Mouse (Mus musculus) forebrain, embryonic 16.5 days (tissue): ENCODE measurements at regions not wholly inside any gene's neighbourhood (a gene's known extent, or its start where the extent isn't known, plus 50 kb on each side); places are given as distances from the start of the nearest gene placed in this dataset.

Experiments
- ATAC-seq: fragments of 200-750 bp; cut with Nextera tagmentation; 2 replicates; pipeline ENCODE4 v1.8.0; 2017; ENCODE audit warnings: mild to moderate bottlenecking, moderate library complexity
- H3K27ac ChIP-seq: fragments of 300-500 bp; sonication (generic); 2 replicates; pipeline ENCODE4 v1.5.1; 2014; ENCODE audit warnings: low read length, control low read depth
- H3K27me3 ChIP-seq: fragments of 300-500 bp; sonication (generic); replicated peaks from 2 replicates; pipeline ENCODE4 v1.6.1; 2014; ENCODE audit warnings: low read length; ENCODE audit not compliant: control insufficient read depth, insufficient read depth
- H3K36me3 ChIP-seq: fragments of 300-500 bp; sonication (generic); 2 replicates; pipeline ENCODE4 v1.6.1; 2014; ENCODE audit not compliant: control insufficient read depth, insufficient read depth
- H3K4me1 ChIP-seq: fragments of 300-500 bp; sonication (generic); replicated peaks from 2 replicates; pipeline ENCODE4 v1.6.1; 2014; ENCODE audit warnings: low read length; ENCODE audit not compliant: control insufficient read depth, insufficient read depth
- H3K4me2 ChIP-seq: fragments of 300-500 bp; sonication (generic); 2 replicates; pipeline ENCODE4 v1.6.1; 2014; ENCODE audit warnings: mild to moderate bottlenecking, low read length, control low read depth
- H3K4me3 ChIP-seq: fragments of 300-500 bp; sonication (generic); replicated peaks from 2 replicates; pipeline ENCODE4 v1.5.1; 2014; ENCODE audit warnings: mild to moderate bottlenecking, low read length, control low read depth
- H3K9ac ChIP-seq: fragments of 300-500 bp; sonication (generic); replicated peaks from 2 replicates; pipeline ENCODE4 v1.6.1; 2014; ENCODE audit warnings: low read depth, low read length, control low read depth
- H3K9me3 ChIP-seq: fragments of 300-500 bp; sonication (generic); 2 replicates; pipeline ENCODE4 v1.6.1; 2016; ENCODE audit warnings: low read length; ENCODE audit not compliant: control insufficient read depth
- WGBS: fragments of 180-500 bp; shearing (Covaris S2); extraction: QIAGEN DNeasy Blood & Tissue Kit; methylation state at CpG from one replicate; pipeline ENCODE4 v1.1.7; 2014; 5-methylcytosine and 5-hydroxymethylcytosine counted together

DNA sequence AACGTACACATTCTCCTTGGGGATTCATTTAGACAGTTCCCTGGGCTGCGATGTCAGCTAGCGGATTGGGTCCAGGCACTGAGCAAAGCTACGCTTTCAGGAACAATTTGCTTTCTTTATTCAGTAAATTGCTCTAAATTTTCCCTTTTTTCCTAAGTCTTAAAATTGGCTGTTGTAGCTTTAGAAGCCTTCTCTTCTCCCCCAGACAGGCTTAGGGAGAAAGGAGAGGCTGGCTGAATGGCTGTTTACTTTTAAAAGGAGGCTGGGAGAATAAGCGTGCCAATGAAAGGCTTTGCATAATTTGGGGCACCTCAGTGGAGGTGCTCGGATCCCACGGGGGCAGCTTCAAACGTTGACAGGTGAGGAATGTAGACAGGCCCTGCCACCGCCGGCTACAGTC lies 383.8 kb downstream of the Prdm2 start:
- peak overlapping the region; percentile 48 for H3K27ac ChIP-seq
- H3K4me2 ChIP-seq: peak overlapping the region; percentile 20
- no peaks in the 10 kb centered on the region for H3K9me3 ChIP-seq
- no peak overlapping the region for H3K9ac ChIP-seq
- no peaks in the 10 kb centered on the region for H3K36me3 ChIP-seq
- H3K27me3 ChIP-seq: no peaks in the 10 kb centered on the region
- no peak overlapping the region for H3K4me3 ChIP-seq
- peak; percentile 51 for ATAC-seq
- 3% methylated on average over 10 of the region's 10 CpGs for WGBS
- peaks cover 35% of the 10 kb centered on the region for H3K4me1 ChIP-seq

DNA sequence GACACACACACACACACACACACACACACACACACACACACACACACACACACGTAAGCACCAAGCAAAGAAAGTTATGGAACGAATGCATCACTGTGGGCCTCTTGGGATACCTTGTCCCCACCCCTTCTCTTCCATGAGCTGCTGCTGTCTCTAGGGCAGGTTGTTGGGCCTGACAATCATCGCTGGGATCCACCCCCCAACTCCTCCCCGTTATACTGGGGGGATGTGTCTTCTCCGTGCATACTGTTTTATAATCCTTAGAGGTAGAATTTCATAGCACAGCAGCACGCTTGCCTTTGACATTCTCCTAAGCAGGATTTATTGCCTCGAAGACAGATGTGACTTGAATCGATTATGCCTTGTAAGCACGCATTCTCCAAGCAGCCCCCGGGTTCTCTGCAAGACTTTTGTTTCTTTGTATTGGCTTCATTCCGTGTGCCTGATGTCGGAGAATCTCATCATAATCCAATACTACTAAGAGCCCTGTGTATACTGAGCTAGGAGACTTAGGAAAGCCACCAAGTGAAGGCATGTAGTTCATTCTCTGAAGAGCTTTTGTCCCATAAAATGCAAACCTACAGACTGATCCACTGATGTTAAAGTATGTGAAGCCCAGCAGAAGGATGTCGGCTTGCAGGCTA lies 386.4 kb downstream of the Prdm2 start:
- peak; percentile 81 for ATAC-seq
- Histone ChIP-seq H3K27ac (peak overlapping the region; percentile 64), H3K27me3 (no peaks in the 10 kb centered on the region), H3K4me1 (peaks cover 38% of the 10 kb centered on the region), H3K9me3 (no peaks in the 10 kb centered on the region), H3K36me3 (no peaks in the 10 kb centered on the region), H3K4me2 (peak overlapping the region; percentile 29), H3K9ac (no peak overlapping the region), H3K4me3 (0 out of 2 replicates have a peak overlapping the region, but pooled peaks have one; percentile 0)
- WGBS: 18% methylated on average over 13 of the region's 13 CpGs

DNA sequence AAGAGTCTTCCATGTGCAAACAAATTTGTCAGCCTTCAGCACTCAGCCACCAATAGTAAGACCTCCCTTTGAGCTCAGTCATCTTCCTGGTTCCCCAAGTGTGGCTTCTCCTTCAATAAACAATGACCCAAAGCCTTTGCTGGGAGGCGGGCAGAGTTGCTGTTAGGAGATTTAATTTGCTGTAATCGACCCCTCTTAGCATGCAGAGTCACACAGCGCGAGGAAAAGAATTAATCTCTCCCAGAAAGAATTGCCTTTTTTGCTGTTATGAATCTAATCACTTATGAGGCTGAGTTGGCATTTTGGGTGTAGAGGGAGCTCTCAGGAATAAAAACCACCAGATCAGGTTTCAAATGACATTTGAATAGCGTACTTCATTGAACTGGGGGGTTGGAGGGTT lies 387.0 kb downstream of the Prdm2 start:
- Histone ChIP-seq H3K4me1 (peaks cover 38% of the 10 kb centered on the region), H3K4me3 (no peak overlapping the region)
- WGBS: 8% methylated on average over 5 of the region's 5 CpGs

DNA sequence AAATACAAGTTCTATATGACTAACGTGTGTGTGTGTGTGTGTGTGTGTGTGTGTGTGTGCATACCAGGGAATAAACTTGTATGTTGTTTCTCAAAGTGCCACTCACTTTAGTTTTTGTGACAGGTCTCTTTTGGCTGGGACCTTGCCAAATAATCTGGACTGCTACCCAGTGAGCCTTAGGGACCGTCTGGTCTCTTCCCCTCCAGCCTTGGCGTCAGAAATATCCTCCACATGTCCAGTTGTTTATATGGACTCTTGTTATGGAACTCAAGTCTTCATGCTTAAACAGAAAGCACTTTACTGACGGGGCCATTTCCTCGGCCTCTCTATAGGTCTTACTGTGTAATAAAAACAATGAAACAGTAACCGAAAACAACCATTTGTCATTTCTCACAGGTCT lies 394.4 kb downstream of the Prdm2 start:
- Histone ChIP-seq H3K4me1 (peaks cover 3% of the 10 kb centered on the region; the same call in 1 of the 2 replicates), H3K27me3 (no peaks in the 10 kb centered on the region), H3K9ac (no peak overlapping the region), H3K36me3 (no peaks in the 10 kb centered on the region), H3K9me3 (no peaks in the 10 kb centered on the region), H3K27ac (no peak overlapping the region), H3K4me3 (no peak overlapping the region), H3K4me2 (no peak overlapping the region)
- no peak for ATAC-seq
- WGBS: 79% methylated on average over 6 of the region's 6 CpGs

More for the DNA sequence above, 387.0 kb downstream of the Prdm2 start:
- no peak overlapping the region for H3K9ac ChIP-seq
- H3K27ac ChIP-seq: peak overlapping the region; percentile 16
- no peaks in the 10 kb centered on the region for H3K9me3 ChIP-seq
- H3K27me3 ChIP-seq: no peaks in the 10 kb centered on the region
- ATAC-seq: peak; percentile 8; the same call in 1 of the 2 replicates
- H3K36me3 ChIP-seq: no peaks in the 10 kb centered on the region
- H3K4me2 ChIP-seq: peak overlapping the region; percentile 29

DNA sequence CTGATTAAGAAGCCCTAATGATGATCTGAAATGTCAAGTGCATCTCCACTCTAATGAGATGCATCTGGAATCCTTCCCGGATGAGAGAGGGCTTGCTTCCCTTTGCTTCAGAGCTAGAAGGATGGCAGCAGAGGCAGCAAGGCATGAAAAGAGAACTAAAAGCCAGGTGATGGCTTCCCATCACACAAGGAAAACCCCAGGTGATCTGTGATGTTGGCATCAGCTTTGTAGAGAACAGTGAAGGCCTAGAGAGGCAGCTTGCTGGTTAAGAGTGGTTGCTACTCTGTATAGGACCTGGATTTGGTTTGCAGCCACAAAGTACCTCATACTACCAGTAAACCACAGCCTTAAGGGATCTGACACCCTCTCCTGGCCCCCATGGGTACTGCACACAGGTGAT lies 395.8 kb downstream of the Prdm2 start:
- 78% methylated on average over 1 of the region's 1 CpGs for WGBS
- peaks cover 3% of the 10 kb centered on the region; the same call in 1 of the 2 replicates for H3K4me1 ChIP-seq
- no peaks in the 10 kb centered on the region for H3K27me3 ChIP-seq
- H3K9ac ChIP-seq: no peak overlapping the region
- no peak overlapping the region for H3K27ac ChIP-seq
- no peaks in the 10 kb centered on the region for H3K9me3 ChIP-seq
- no peak overlapping the region for H3K4me2 ChIP-seq
- H3K36me3 ChIP-seq: no peaks in the 10 kb centered on the region
- no peak overlapping the region for H3K4me3 ChIP-seq
- no peak for ATAC-seq

DNA sequence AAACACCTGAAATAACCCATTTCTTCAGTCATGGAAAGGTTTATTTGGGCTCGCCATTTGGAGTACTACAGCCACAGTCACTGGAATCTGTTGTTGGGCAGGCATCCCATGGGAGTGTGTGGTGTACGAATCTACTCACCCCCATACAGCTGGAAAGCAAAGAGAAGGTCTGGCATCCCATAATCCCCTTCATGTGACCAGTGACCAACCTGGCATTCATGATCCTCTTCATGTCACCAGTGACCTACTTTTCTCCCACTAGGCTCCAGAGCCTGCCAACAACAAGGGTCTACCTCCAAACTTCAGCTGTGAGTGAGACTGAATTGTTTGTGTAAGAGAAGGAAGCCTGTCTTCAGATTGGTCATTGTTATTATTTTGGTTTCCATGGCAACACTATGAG lies 409.0 kb downstream of the Prdm2 start:
- ATAC-seq: no peak
- WGBS: 72% methylated on average over 2 of the region's 2 CpGs
- Histone ChIP-seq H3K9ac (no peak overlapping the region), H3K27me3 (no peaks in the 10 kb centered on the region), H3K4me1 (peaks cover 5% of the 10 kb centered on the region; the same call in 1 of the 2 replicates), H3K4me2 (no peak overlapping the region), H3K27ac (no peak overlapping the region), H3K36me3 (no peaks in the 10 kb centered on the region), H3K4me3 (no peak overlapping the region), H3K9me3 (no peaks in the 10 kb centered on the region)

DNA sequence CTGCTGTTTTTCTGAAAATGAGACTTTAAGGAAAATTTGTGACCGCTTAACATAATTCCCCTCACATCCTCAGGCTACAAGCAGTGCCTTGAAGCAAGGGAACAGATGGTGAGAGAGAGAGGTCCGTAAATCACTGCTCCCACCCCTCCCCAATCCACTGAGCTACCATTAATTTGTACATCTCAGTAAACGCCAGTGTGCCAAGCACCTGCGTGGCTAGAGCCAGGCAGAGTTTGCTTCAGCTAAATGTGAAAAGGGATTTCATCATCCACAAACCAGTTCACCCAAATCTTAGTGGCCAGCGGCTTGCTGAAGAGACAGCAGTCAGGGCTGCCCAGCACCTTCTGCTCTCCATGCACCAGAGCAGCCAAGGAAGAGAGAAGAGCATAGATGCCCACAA lies 413.5 kb downstream of the Prdm2 start:
- H3K4me2 ChIP-seq: no peak overlapping the region
- H3K9ac ChIP-seq: no peak overlapping the region
- no peaks in the 10 kb centered on the region for H3K27me3 ChIP-seq
- ATAC-seq: 0 out of 2 replicates have a peak, but pooled peaks have one; percentile 61
- WGBS: 38% methylated on average over 5 of the region's 5 CpGs
- no peak overlapping the region; the same call in 1 of the 2 replicates for H3K27ac ChIP-seq
- H3K36me3 ChIP-seq: no peaks in the 10 kb centered on the region
- H3K9me3 ChIP-seq: no peaks in the 10 kb centered on the region
- no peak overlapping the region for H3K4me3 ChIP-seq
- peaks cover 7% of the 10 kb centered on the region; the same call in 1 of the 2 replicates for H3K4me1 ChIP-seq

DNA sequence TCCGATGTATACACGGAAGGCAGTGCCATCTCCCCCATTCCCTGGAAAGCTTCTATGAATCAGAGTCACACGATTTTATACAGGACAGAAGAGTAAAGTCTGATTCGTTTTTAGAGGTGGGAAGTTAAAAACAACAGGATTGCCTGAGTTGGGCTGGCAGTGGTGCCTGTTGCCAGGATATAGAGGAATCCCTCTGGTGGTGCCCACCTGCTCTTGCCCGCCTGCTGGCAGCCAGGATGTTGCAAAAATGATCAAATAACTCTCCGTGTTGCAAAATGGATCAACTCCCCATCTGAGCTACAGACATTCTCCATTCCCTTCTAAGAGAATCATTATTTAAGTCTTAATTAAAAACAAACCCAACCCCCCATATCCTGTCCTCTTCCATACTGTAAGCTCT lies 414.0 kb downstream of the Prdm2 start:
- Histone ChIP-seq H3K9ac (no peak overlapping the region), H3K27me3 (no peaks in the 10 kb centered on the region), H3K27ac (no peak overlapping the region), H3K9me3 (no peaks in the 10 kb centered on the region), H3K4me1 (peaks cover 7% of the 10 kb centered on the region; the same call in 1 of the 2 replicates), H3K4me2 (no peak overlapping the region), H3K4me3 (no peak overlapping the region), H3K36me3 (no peaks in the 10 kb centered on the region)
- 0 out of 2 replicates have a peak, but pooled peaks have one; percentile 15 for ATAC-seq
- WGBS: 66% methylated on average over 6 of the region's 6 CpGs

DNA sequence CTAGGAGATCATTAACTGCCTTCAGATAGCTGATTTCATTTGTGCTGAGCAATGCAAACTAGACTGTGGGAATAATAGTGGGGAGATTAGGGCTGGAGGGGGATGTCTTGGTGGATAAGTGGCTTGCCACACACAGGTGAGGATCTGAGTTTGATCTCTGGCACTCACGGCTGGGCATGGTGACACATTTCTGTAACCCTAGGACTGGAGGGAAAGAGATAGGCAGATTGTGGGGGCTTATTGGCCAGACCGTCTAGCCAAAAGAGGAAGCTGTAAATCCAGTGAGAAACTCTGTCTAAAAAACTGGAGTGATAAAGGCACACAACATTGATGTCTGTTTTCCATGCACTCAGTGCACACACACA lies 420.2 kb downstream of the Prdm2 start:
- H3K4me3 ChIP-seq: no peak overlapping the region
- no peaks in the 10 kb centered on the region for H3K36me3 ChIP-seq
- 78% methylated on average over 2 of the region's 2 CpGs for WGBS
- no peaks in the 10 kb centered on the region for H3K27me3 ChIP-seq
- no peak overlapping the region for H3K4me2 ChIP-seq
- no peak for ATAC-seq
- no peaks in the 10 kb centered on the region for H3K9me3 ChIP-seq
- no peak overlapping the region for H3K9ac ChIP-seq
- H3K27ac ChIP-seq: no peak overlapping the region
- H3K4me1 ChIP-seq: no peaks in the 10 kb centered on the region
